8 mouse cellular contexts compared by ENCODE assay signal in genomic region chr3:39998628-39999027, GRCm38 (mm10).
DNase-seq lines count a peak whose midpoint lies in the region.

No protein-coding gene starts in this region.

- peak; percentile 23 to 82 for DNase-seq in adrenal gland, adult (ENCODE audit: inconsistent age in 2 of 2, low spot score in 1 of 2)
- no peak for DNase-seq in adrenal gland, adult 8-10 months
- peak; percentile 34 for DNase-seq in thymus, postnatal 0 days (ENCODE audit: low spot score)
- no peak for DNase-seq in thymus, postnatal 25 days
- DNase-seq in embryo, embryonic 9.5 days (ENCODE audit: extremely low spot score), result peak; percentile 46
- DNase-seq in large intestine, adult 2 months (ENCODE audit: low read depth, low spot score), result peak; percentile 4
- peak; percentile 74 for DNase-seq in lung, postnatal 36 days
- peak; percentile 50 for DNase-seq in telencephalon, adult 2 months (ENCODE audit: low read depth, low spot score)

- 53% methylated on average over 5 of the region's 5 CpGs for WGBS in large intestine, adult 2 months

Comparison
In these comparisons a context has a peak if more than half of its experiments do, and no peak if none do; other contexts are left out.
1. DNase-seq: peak in adrenal gland, adult (2 of 2), thymus, postnatal 0 days (single experiment), embryo, embryonic 9.5 days (single experiment), large intestine, adult 2 months (single experiment), lung, postnatal 36 days (single experiment) and telencephalon, adult 2 months (single experiment); none in adrenal gland, adult 8-10 months (single experiment) and thymus, postnatal 25 days (single experiment).